Mouse (Mus musculus) erythroblast, embryonic 14.5 days (primary cell): ENCODE measurements around the gene H3f3a.

Experiments
- GATA1 ChIP-seq: IDR thresholded peaks from 2 replicates; pipeline ENCODE4 v1.6.1; 2012; ENCODE audit warnings: low read length, inconsistent platforms, mixed read lengths
- TAL1 ChIP-seq: IDR thresholded peaks from 3 replicates; pipeline ENCODE4 v1.6.1; 2012; ENCODE audit warnings: low read length, inconsistent platforms, mixed read lengths

DNA sequence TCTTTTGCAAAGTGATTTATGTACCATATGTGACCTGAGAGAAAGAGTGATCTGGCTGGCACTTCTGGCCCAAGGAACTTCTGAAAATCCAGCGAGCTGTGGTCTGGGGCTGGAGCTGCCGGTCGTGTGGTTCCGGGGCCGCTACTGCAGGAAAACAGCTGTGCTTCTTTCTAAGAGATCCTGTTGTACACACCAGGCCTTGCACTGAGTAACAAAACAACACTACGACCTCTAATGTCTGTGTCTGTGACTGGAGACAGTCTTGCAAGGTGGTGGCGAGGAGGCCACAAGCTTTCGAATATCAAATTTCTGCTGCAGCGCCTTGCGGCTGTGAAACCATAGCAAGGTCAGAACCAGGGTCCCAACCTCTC lies 36.5 kb downstream of the H3f3a start:
- TF ChIP-seq GATA1 (no peak), TAL1 (no peak)
